Mouse (Mus musculus): Measurements from ENCODE around the gene Chn2.

Chn2 gene

DNA sequence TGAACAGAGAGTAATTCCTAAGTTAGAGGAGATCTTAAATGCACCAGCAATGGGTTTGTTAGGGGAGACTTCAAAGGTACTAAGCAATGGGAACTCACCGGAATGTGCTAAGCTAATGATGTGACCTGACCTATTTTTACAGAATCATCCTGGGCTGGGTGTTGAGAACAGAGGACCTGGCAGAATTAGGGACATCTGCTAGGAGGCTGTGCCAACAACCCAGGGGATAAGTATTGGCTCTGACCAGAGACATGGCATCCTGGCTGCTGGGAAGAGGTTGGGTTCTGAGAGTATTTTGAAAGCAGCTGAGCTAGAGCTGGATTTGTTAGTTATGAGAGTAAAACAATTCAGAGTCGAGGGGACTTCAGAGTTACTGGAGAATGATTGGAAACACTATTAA lies 40.5 kb downstream of the Chn2 start:
- no peak for DNase-seq

DNA sequence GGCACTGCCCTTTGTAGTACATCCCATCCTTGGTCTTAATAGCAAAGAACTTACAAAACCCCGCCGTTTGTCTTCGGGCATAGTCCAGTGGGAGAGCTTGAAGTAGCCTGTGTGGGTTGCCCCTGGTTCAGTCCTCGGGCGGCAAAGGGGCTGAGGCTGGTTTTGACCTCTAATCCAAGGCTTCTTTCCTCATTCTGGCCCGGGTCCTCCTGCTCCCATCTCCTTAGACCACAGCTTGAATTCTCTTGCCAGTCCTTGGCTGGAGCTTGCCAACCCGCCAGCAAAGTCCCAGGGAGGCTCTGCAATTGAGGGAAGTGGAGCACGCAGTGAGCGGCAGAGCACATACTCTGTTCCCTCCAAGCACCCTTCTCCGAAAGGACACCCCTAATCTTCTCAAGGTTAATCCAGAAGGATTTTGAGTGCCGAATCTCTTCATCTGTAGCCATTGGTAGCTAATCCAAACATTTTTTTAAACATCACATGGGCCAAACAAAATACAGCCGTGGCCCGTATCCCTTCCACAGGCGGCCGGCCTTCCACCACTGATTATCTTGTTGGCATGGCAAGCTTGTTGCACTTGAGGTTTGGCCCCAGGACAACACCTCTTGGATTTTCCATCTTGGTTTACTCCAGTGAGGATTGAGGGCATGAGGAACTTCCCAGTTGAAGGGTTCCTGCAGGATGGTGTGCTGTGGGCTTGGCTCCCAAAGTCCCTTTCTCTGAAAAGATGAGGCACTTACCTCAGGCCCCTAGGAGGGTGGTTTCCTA lies 41.3 kb downstream of the Chn2 start:
- DNase-seq = no peak

GRCm38 (mm10) chr6:54082576-54082975 lies 43.2 kb downstream of the Chn2 start:
- DNase-seq = no peak

DNA sequence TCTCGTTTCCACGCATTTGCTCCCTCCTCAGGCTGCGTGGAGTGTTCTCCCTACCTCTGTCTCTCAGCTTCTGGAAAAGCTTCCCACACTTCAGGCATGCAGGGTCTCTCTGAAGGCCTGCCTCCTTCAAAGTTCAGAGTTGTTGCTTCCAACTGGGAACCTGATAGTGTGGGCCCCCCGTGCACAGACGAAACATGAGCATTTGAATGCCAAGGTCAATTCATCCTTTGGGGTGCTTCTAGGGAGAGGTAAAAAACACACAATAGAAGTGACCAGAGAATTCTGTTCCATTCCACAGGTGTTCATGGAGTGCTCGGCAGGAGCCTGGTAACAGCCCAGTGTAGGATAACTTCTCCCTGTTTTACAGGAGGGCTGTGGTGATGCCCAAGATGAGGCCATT lies 44.7 kb downstream of the Chn2 start:
- no peak for DNase-seq

- no peak for DNase-seq
Observed at GRCm38 (mm10) chr6:54085009-54085408, 45.7 kb downstream of the Chn2 start.

DNA sequence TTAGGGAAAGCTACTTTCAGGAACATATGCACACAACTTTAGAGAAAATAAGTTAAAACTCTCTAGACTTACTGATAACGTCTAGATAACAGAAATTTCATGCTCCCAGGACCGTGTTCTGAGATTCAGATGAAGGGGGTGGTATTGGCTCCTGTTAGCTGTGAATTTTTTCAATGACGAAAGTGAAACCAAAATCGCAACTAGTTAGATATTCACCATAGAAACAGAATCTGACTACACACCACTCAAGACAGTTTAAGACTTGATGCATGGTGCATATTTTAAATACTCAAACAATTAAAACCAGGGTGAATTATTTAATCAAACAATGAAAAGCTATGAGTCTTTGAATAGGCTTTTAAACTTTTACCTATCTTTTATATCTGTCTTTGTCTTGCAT lies 48.8 kb downstream of the Chn2 start:
- no peak for DNase-seq

DNA sequence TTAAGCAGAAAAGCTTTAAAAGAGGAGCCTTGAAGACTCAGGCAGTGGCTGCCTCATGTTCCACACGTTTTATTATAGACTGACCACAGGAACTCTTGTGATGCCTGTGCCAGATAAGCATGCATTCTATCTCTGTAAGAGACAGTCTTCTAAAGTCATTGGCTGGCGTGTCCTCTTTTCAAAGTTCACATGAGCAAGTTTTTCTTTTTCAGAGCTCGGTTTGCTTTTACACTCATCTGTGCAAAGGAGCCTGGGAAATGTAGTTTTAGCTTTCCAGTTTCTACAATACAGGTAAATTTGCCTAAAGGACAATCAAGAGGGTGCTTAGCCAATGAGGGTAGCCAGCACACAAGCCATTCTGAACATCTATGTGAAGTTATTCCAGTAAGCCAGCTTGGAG lies 51.5 kb downstream of the Chn2 start:
- no peak for DNase-seq

DNA sequence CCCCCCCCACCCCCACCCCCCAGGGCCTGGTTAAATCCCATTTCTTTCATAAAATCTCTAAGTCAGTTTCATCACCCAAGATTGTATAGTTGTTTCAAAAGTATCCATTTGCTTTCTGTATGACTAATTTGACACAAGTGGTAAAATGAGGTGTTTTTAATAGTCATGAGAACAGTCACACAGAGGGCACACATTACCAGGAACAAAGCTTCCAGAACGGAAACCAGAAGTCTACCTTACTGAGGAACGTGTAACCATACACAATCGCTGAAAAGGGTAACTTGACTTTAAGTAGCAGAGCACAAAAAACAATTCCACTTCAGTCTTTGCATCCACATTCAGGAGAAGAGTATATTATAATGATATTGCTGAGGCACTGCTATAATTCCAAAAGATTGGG lies 53.6 kb downstream of the Chn2 start:
- no peak for DNase-seq

- no peak for DNase-seq
Observed at GRCm38 (mm10) chr6:54096147-54096761, 56.9 kb downstream of the Chn2 start.

GRCm38 (mm10) chr6:54096836-54097235 lies 57.5 kb downstream of the Chn2 start:
- no peak for DNase-seq

GRCm38 (mm10) chr6:54098339-54098738 lies 59.0 kb downstream of the Chn2 start:
- DNase-seq = no peak

DNA sequence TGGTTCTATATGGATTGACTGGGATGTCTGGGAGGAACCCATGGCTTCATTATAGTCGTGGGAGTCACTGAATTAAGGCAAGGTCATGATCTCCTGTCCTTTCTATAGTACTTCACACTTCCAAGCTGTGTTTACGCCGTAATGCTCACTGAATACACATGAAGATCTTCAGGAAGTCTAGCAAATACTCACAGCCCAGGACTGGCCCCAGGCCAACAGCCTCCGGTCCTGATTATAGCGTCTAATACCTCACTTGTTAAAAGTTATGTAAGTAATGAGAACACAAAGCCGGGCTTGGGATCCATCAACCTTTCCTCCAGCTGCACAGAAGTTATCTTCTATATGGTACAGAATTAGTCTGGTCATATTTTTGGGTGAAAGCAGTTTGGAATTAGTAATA lies 60.3 kb downstream of the Chn2 start:
- DNase-seq = no peak

- DNase-seq = no peak
Observed at GRCm38 (mm10) chr6:54102210-54102609, 62.9 kb downstream of the Chn2 start.

DNA sequence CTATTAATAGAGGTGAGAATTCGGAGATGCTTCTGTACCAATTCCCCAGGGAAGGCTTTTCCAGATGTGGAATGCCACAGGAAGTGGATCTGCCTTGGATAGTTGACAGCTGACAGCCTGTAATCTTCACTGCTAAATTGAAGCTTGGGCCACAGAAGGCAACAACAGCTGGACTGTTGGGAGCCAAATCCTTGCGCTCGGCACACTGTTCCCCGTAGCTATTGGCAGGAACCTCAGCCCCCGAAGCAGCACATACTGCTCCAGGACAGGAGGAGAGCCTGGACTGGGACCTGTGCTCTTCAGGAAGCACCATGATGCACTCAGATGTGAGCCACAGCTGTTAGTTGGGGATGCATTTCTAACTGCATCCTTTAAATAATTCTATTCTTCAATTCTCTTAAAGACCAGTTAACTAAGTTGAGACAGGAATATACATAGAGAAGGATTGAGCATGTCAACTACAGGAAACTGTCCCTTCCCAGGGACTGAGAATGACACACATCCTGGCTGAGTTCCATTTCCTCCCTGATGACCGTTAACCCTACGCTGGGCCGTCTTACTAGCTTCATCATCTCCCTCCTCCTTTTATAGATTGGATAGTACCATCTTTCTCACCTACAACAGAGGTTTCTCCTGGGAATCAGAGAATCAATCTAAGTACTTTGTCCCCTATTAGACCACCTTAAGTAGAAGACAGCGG lies 64.1 kb downstream of the Chn2 start:
- DNase-seq = no peak

DNA sequence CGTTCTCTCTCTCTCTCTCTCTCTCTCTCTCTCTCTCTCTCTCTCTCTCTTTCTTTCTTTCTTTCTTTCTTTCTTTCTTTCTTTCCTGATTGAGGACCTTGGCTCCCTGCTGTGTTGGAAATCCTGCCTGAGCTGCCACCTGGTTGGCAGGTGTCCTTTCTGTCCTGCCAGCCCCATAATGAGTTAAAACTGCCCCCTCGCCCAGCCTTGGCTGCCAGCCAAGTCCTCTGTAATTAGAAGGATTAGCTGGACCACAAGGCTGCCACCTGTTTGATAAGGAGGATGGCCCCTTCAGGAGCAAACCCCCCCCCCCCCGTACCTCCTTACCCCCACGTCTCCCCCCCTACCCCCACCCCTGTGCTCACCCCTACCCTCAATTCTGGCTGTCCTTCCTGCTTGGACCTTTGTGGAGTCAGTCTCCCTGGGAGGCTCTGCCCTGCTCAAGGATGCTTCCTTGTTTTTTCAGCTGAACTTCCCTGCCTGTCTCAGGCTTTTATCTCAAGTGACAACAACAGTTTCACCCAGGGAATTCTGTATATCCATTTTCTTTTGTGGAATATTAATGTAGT lies 72.1 kb downstream of the Chn2 start:
- DNase-seq = no peak

DNA sequence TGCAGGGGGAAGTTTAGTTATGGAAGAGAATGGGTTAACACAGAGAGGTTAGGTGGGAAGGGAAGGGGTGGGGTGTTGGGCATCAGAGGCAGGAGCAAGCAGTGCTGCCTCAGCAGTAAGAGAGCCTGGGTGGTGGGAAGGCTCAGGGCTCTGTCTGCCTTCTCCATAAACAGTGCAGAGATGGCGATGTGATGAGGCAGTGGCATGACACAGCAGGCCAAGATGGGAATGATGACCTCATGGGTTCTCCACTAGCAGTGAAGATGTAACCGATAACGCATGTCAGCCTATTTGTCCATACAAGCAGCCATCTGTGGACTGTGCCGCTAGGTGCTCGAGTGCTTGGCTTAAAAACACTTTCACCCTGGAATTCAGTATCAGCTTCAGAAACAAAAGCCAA lies 74.0 kb downstream of the Chn2 start:
- no peak for DNase-seq

DNA sequence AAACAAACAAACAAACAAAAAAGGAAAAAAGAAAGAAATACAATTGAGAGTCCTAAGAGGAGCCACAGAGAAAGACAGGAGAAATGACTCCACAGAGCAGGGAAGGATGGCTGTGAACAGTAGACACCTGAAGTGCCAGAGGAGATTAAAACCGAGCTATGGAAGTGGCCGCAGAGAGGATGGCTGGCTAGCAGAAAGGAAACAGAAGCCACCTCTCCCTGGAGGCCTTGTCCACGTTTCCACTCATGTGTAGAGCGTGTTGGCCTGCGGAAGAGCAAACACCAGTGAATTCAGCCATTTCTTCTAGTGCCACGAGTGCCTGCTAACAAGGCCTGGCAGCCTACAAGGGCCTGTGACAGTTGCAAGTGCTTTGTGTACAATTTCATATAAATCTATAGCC lies 75.1 kb downstream of the Chn2 start:
- DNase-seq = no peak

- no peak for DNase-seq
Observed at GRCm38 (mm10) chr6:54116299-54116698, 76.9 kb downstream of the Chn2 start.

- DNase-seq = no peak
Observed at GRCm38 (mm10) chr6:54117001-54117591, 77.7 kb downstream of the Chn2 start.

DNA sequence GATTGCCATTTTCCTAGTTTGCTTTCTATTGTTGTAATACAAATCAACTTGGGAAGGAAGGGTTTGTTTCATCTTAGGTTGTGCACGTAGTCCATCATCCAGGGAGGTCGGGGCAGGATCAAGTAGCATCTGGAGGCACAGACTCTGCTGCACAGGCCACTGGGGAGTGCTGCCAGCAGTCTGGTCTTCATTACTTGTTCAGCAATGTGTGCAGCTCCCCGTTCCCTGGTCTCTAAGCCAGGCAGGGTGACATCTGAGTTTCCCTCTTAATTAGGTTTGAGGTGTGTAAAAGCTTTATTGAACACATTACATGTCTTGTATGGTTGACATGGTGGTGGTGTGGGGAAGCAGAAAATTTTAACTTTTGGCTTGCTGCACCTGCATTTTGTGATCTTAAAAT lies 79.0 kb downstream of the Chn2 start:
- DNase-seq = no peak

DNA sequence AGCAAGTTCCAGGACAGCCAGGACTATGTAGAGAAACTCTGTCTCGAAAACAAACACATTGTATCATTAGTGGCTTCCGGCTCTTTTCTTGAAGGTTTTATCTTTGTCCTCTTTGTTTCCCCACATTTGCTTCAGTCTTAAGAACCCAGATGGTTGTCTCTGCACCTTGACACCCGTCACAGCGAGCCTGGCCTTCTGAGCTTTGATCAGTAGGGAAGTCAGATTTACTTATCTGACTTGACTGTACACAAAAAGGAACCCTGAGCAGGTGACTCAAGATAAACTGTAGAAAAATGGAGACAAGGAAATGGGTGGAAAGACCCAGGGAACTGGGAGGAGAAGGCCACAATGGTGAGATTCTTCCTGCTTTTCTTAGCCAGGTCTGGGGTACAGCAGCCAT lies 79.5 kb downstream of the Chn2 start:
- no peak for DNase-seq

GRCm38 (mm10) chr6:54119461-54119860 lies 80.1 kb downstream of the Chn2 start:
- no peak for DNase-seq

DNA sequence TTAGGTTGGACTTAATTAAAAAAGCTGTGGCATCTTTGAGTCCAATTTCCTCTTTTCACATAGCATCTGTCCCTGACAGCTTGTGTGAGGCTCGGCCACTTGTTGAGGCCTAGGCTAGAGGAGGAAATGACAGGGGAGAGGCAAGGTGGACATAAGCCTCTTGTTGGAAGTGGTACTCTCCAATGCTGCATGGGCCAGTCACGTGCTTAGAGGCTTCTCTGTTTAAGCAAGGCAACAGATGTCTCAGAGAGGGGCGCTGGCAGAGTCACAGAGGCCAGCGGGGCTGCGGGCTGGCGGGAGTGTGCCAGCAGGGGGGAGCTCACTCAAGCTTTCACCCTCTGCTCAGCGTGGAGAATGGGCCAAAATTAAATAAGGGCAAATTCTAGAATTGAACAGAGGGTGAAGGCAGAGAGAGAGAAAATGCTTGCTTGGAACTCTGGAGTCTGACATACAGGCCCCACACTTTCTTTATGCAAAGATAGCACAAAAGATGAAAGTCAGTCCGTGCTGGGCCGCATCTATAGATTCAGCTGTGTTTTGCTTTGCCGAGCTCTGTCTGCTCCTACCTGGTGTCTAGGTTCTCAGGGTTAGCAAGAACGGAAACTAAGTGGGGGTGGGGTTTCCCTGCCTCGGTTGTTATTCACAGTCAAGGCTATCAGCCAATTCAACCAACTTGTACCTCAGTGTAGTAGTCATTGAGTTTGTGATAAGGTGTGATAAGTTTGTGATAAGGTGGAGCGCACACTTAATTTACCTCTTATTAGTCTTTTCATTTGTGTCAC lies 80.7 kb downstream of the Chn2 start:
- DNase-seq = peak; percentile 39

Measured in thymus, postnatal 25 days (tissue).